Comparison of ENCODE assay signal across 23 mouse cellular contexts in genomic region chr10:102244601-102245000, GRCm38 (mm10).
DNase-seq lines count a peak whose midpoint lies in the region; ATAC-seq lines count a peak whose summit lies in the region.
"Had no signal": no experiment of that assay in that cellular context is flagged by ENCODE, and none has a peak within 500 bp of the region (broad histone marks: within the 10 kb centered on the region; RNA-seq: fewer than 3 reads in every experiment).

No protein-coding gene starts in this region.

- no peaks in the 10 kb centered on the region for H3K36me3 ChIP-seq in midbrain, embryonic 13.5 days
- H3K36me3 ChIP-seq in neural tube, embryonic 15.5 days: no peaks in the 10 kb centered on the region
- H3K36me3 ChIP-seq: heart, embryonic 15.5 days; limb, embryonic 10.5 days had no signal

- H3K4me2 ChIP-seq in midbrain, embryonic 13.5 days (replicated peaks): no peak overlapping the region
- no peak overlapping the region for H3K4me2 ChIP-seq in neural tube, embryonic 15.5 days
- H3K4me2 ChIP-seq: heart, embryonic 15.5 days had no signal

- H3K9ac ChIP-seq in midbrain, embryonic 13.5 days (replicated peaks): no peak overlapping the region
- H3K9ac ChIP-seq in neural tube, embryonic 15.5 days (replicated peaks): no peak overlapping the region
- H3K9ac ChIP-seq: heart, embryonic 15.5 days; liver, postnatal 0 days had no signal

- H3K4me1 ChIP-seq in midbrain, embryonic 13.5 days (replicated peaks): no peaks in the 10 kb centered on the region
- H3K4me1 ChIP-seq in neural tube, embryonic 15.5 days: no peaks in the 10 kb centered on the region
- H3K4me1 ChIP-seq: heart, embryonic 15.5 days; megakaryocyte, embryonic 14.5 days had no signal

- H3K27me3 ChIP-seq in midbrain, embryonic 13.5 days: no peaks in the 10 kb centered on the region
- H3K27me3 ChIP-seq in neural tube, embryonic 15.5 days (replicated peaks): no peaks in the 10 kb centered on the region
- H3K27me3 ChIP-seq: heart, embryonic 15.5 days; megakaryocyte, embryonic 14.5 days; Patski had no signal

- H3K27ac ChIP-seq in midbrain, embryonic 13.5 days: no peak overlapping the region
- H3K27ac ChIP-seq in neural tube, embryonic 15.5 days (replicated peaks): no peak overlapping the region
- H3K27ac ChIP-seq: heart, adult 2 months; heart, embryonic 15.5 days; left cerebral cortex, adult 2 months; limb, embryonic 10.5 days had no signal

- 52% methylated on average over 5 of the region's 5 CpGs for whole genome bisulfite sequencing in midbrain, embryonic 13.5 days
- 38% methylated on average over 5 of the region's 5 CpGs for WGBS in neural tube, embryonic 15.5 days

- peak; percentile 76 for ATAC-seq in midbrain, embryonic 13.5 days
- peak; percentile 59; the same call in 1 of the 2 replicates for ATAC-seq in neural tube, embryonic 15.5 days (ENCODE audit: low FRiP score)
- ATAC-seq: intestine, embryonic 16.5 days; liver, postnatal 0 days; Patski had no signal

- no peaks in the 10 kb centered on the region for H3K9me3 ChIP-seq in midbrain, embryonic 13.5 days
- no peaks in the 10 kb centered on the region for H3K9me3 ChIP-seq in neural tube, embryonic 15.5 days (replicated peaks)
- H3K9me3 ChIP-seq: heart, embryonic 15.5 days; limb, embryonic 10.5 days had no signal

- H3K4me3 ChIP-seq in midbrain, embryonic 13.5 days (replicated peaks): no peak overlapping the region
- H3K4me3 ChIP-seq in neural tube, embryonic 15.5 days (replicated peaks): no peak overlapping the region
- H3K4me3 ChIP-seq: heart, adult 2 months; heart, embryonic 15.5 days; left cerebral cortex, adult 2 months; limb, embryonic 10.5 days; megakaryocyte, embryonic 14.5 days had no signal

- DNase-seq in cerebellum, postnatal 10 days: peak; percentile 2
- DNase-seq in cerebellum, adult 9-10 months: no peak
- peak; percentile 84 for DNase-seq in retina, postnatal 1 day
- DNase-seq in retina, embryonic 14.5 days (ENCODE audit: low spot score): no peak
- no peak for DNase-seq in cerebellum, postnatal 14 days
- DNase-seq in gastrocnemius, postnatal 10 days: no peak
- DNase-seq: adrenal gland, postnatal 10 days; cerebellum, postnatal 25 days; gastrocnemius, postnatal 14 days; heart, adult 2 months; kidney, postnatal 36 days; liver, postnatal 0 days; lung, postnatal 10 days; right cerebral cortex, postnatal 4 days; thymus, adult 2 months had no signal

Comparison
In these comparisons a context has a peak if more than half of its experiments do, and no peak if none do; other contexts are left out.
1. DNase-seq: peak in cerebellum, postnatal 10 days (2 of 2) and retina, postnatal 1 day (single experiment); none in cerebellum, adult 9-10 months (single experiment), retina, embryonic 14.5 days (single experiment), cerebellum, postnatal 14 days (0 of 2) and gastrocnemius, postnatal 10 days (single experiment).